Mouse (Mus musculus) CD4-positive, CD25-positive, alpha-beta regulatory T cell, adult 9 weeks (primary cell): Measurements from ENCODE around the gene Ift22. TPM values are rescaled to one million over a fixed set of nuclear protein-coding genes. Genes with fewer than 3 reads are reported as not detected.

Experiments
- polyA plus RNA-seq: library from polyadenylated mRNA; unstranded; fragments of 100-300 nt; shearing (Covaris generic); gene quantifications from one replicate; pipeline ENCODE4 v1.2.1, GENCODE M21; 2017

The Ift22 gene
- polyA plus RNA-seq = 10.7 TPM

GRCm38 (mm10) chr5:136907991-136908857 is at the start of gene Ift22:
TSS of gene Ift22 (plus strand) at chr5:136908150.

GRCm38 (mm10) chr5:136882788-136883439 is 25.0 kb upstream of the Ift22 start, which contains the start of gene Col26a1:
TSS of gene Col26a1 (minus strand) at chr5:136883209.

GRCm38 (mm10) chr5:136953015-136953414 is 45.1 kb downstream of the Ift22 start, which contains the start of gene Fis1:
TSS of gene Fis1 (plus strand) at chr5:136953275.

Other genes with a start within 250 kb of the Ift22 start
- gene Myl10, start 215.0 kb upstream of the Ift22 start, polyA plus RNA-seq = 2.3 TPM
- gene Col26a1, start 24.9 kb upstream of the Ift22 start, polyA plus RNA-seq = 0.32 TPM
- 351 TPM for gene Fis1, start 45.1 kb downstream of the Ift22 start, polyA plus RNA-seq
- gene Cldn15, start 58.5 kb downstream of the Ift22 start, polyA plus RNA-seq = not detected
- 8.0 TPM for gene Plod3, start 78.9 kb downstream of the Ift22 start, polyA plus RNA-seq
- gene Znhit1, start 79.9 kb downstream of the Ift22 start, polyA plus RNA-seq = 58.7 TPM
- 0.33 TPM for gene Vgf, start 118.2 kb downstream of the Ift22 start, polyA plus RNA-seq
- gene Ap1s1, start 138.0 kb downstream of the Ift22 start, polyA plus RNA-seq = 104 TPM
- gene Serpine1, start 164.1 kb downstream of the Ift22 start, polyA plus RNA-seq = not detected
- 24.4 TPM for gene Trim56, start 208.1 kb downstream of the Ift22 start, polyA plus RNA-seq
- not detected for gene Muc3, start 241.2 kb downstream of the Ift22 start, polyA plus RNA-seq